Mouse (Mus musculus): ENCODE measurements around the gene Dgki. TPM values are rescaled to one million over a fixed set of nuclear protein-coding genes. Genes with fewer than 3 reads are reported as not detected.

Gene Dgki
- total and polyA plus RNA-seq, 3 experiments: not detected

GRCm38 (mm10) chr6:36800309-36800946 lies 499.6 kb downstream of the Dgki start:
- H3K9ac ChIP-seq (ENCODE audit: control insufficient read depth, low read depth, low read length, poor library complexity, severe bottlenecking): no peak overlapping the region
- no peaks in the 10 kb centered on the region for H3K79me2 ChIP-seq (ENCODE audit: control insufficient read depth, insufficient read depth, low read length, poor library complexity)
- no peak overlapping the region for H3K4me3 ChIP-seq (ENCODE audit: control insufficient read depth in 1 of 2, insufficient read depth in 1 of 2, low read depth in 2 of 2, low read length in 2 of 2)
- no peaks in the 10 kb centered on the region for H3K36me3 ChIP-seq (ENCODE audit: control insufficient read depth in 1 of 2, insufficient read depth in 2 of 2, low read length in 2 of 2)
- H3K27ac ChIP-seq (ENCODE audit: control insufficient read depth, low read depth, low read length): no peak overlapping the region
- no peaks in the 10 kb centered on the region for H3K27me3 ChIP-seq (ENCODE audit: control insufficient read depth in 1 of 2, insufficient read depth in 2 of 2, low read length in 2 of 2)
- no peaks in the 10 kb centered on the region for H3K9me3 ChIP-seq (replicated peaks; ENCODE audit: insufficient read depth, low read length)
- TF ChIP-seq TCF12 (IDR thresholded peaks at IDR 0.05; ENCODE audit: low read depth, low read length) (no peak), ETS1 (IDR thresholded peaks at IDR 0.05; ENCODE audit: low read depth, low read length) (no peak), GABPA (IDR thresholded peaks at IDR 0.05; ENCODE audit: low read depth, low read length) (no peak), MYC (IDR thresholded peaks at IDR 0.05; ENCODE audit: low read depth, low read length) (no peak), EP300 (IDR thresholded peaks at IDR 0.05; ENCODE audit: low read depth in 1 of 2, low read length in 2 of 2) (no peak), BHLHE40 (IDR thresholded peaks at IDR 0.05; ENCODE audit: borderline replicate concordance, low read depth, low read length) (no peak), ELF1 (IDR thresholded peaks at IDR 0.05; ENCODE audit: low read depth, low read length) (no peak), SIN3A (IDR thresholded peaks at IDR 0.05; ENCODE audit: low read length) (no peak), RAD21 (IDR thresholded peaks at IDR 0.05; ENCODE audit: low read depth, low read length) (no peak), MEF2A (IDR thresholded peaks at IDR 0.05; ENCODE audit: extremely low read depth, insufficient replicate concordance, low read depth, low read length, poor library complexity, severe bottlenecking) (no peak), CTCF (IDR thresholded peaks at IDR 0.05 in 2 of 3, conservative IDR thresholded peaks at IDR 0.05 in 1 of 3; ENCODE audit: control insufficient read depth in 1 of 3, insufficient read depth in 1 of 3, low read depth in 2 of 3, low read length in 3 of 3, poor library complexity in 1 of 3, severe bottlenecking in 1 of 3) (no peak), POLR2AphosphoS5 (IDR thresholded peaks at IDR 0.05; ENCODE audit: borderline replicate concordance, low read depth, low read length) (no peak), NELFE (IDR thresholded peaks at IDR 0.05; ENCODE audit: low read depth, low read length) (no peak)
- no peak for DNase-seq (ENCODE audit: low read depth, low spot score)
- no peaks in the 10 kb centered on the region for H3K4me1 ChIP-seq (ENCODE audit: control insufficient read depth in 1 of 2, insufficient read depth in 2 of 2, low read length in 2 of 2)

DNA sequence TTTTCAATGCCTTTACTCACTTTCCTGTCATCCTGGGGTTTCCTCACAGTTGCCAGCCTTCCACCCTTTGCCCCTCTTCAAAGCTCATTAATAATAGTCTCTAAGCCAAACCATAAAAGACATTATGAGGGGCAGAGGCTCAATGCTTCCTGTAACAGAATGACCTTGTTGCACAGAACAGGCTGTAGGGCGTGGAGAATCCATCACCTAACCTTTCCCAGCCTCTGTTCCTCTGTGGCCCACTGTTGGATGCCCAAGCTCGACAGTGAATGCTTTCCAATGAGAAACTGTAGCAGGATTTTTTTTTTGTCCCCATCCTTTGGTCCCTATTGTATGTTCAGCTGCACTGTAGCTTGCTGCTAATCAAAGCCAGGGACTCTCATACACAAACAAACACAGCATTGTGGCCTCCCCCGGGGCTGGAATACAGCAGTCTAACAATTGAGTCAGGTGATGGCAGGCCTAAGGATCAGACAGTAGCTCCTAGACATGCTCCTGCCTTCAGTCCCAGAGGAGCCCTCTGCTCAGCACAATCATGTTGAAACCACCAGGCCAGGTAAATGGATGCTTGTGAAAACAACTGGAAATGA lies 502.8 kb downstream of the Dgki start:
- no peaks in the 10 kb centered on the region for H3K9me3 ChIP-seq (replicated peaks; ENCODE audit: insufficient read depth, low read length)
- TF ChIP-seq ZNF384 (IDR thresholded peaks at IDR 0.05; ENCODE audit: low read depth, low read length): no peak
- no peak for TF ChIP-seq MEF2A (IDR thresholded peaks at IDR 0.05; ENCODE audit: extremely low read depth, insufficient replicate concordance, low read depth, low read length, poor library complexity, severe bottlenecking)
- TF ChIP-seq ZC3H11A (IDR thresholded peaks at IDR 0.05; ENCODE audit: low read depth, low read length): no peak
- TF ChIP-seq GATA1 (IDR thresholded peaks at IDR 0.05; ENCODE audit: low read depth, low read length): no peak
- TF ChIP-seq SIN3A (IDR thresholded peaks at IDR 0.05; ENCODE audit: low read length): no peak
- H3K4me1 ChIP-seq (ENCODE audit: control insufficient read depth in 1 of 2, insufficient read depth in 2 of 2, low read length in 2 of 2): no peaks in the 10 kb centered on the region
- DNase-seq (ENCODE audit: low read depth, low spot score): no peak
- H3K4me3 ChIP-seq (ENCODE audit: control insufficient read depth in 1 of 2, insufficient read depth in 1 of 2, low read depth in 2 of 2, low read length in 2 of 2): no peak overlapping the region
- H3K27me3 ChIP-seq (ENCODE audit: control insufficient read depth in 1 of 2, insufficient read depth in 2 of 2, low read length in 2 of 2): no peaks in the 10 kb centered on the region
- no peak overlapping the region for H3K27ac ChIP-seq (ENCODE audit: control insufficient read depth, low read depth, low read length)
- H3K9ac ChIP-seq (ENCODE audit: control insufficient read depth, low read depth, low read length, poor library complexity, severe bottlenecking): no peak overlapping the region
- H3K79me2 ChIP-seq (ENCODE audit: control insufficient read depth, insufficient read depth, low read length, poor library complexity): no peaks in the 10 kb centered on the region
- H3K36me3 ChIP-seq (ENCODE audit: control insufficient read depth in 1 of 2, insufficient read depth in 2 of 2, low read length in 2 of 2): no peaks in the 10 kb centered on the region

Other genes with a start within 250 kb of the Dgki start
- not detected in 2 replicates for gene Creb3l2, start 142.0 kb upstream of the Dgki start, total RNA-seq (2012; rRNA removed)
- not detected for gene Creb3l2, start 142.0 kb upstream of the Dgki start, polyA plus RNA-seq (2012; ENCODE audit: insufficient read depth in 1 of 2, insufficient read length in 2 of 2, low read depth in 1 of 2, low replicate concordance in 2 of 2, missing spikeins in 1 of 2)
- gene Akr1d1, start 230.0 kb upstream of the Dgki start, total RNA-seq (2012; rRNA removed): not detected in 2 replicates
- gene Akr1d1, start 230.0 kb upstream of the Dgki start, polyA plus RNA-seq (2012; ENCODE audit: insufficient read depth in 1 of 2, insufficient read length in 2 of 2, low read depth in 1 of 2, low replicate concordance in 2 of 2, missing spikeins in 1 of 2): not detected